Mouse (Mus musculus) liver, adult 2 months (tissue): ENCODE results near the gene Timp2. TPM values are rescaled to one million over a fixed set of nuclear protein-coding genes. Genes with fewer than 3 reads are reported as not detected.

Experiments
- DNase-seq: peaks from one replicate; pipeline ENCODE4 v3.0.0-alpha.2; 2011; ENCODE audit warnings: low read depth, low spot score; ENCODE audit errors: extremely low read depth
- H3K27ac ChIP-seq: fragments of 200-500 bp; replicated peaks from 2 replicates; pipeline ENCODE4 v1.5.1; 2012; ENCODE audit warnings: low read depth, mild to moderate bottlenecking, control low read depth, inconsistent platforms, low read length; ENCODE audit not compliant: insufficient read depth
- H3K27me3 ChIP-seq: fragments of 200-500 bp; 2 replicates; pipeline ENCODE4 v1.6.1; 2012; ENCODE audit warnings: mild to moderate bottlenecking, moderate library complexity, low read length, inconsistent platforms; ENCODE audit not compliant: control insufficient read depth, insufficient read depth
- H3K36me3 ChIP-seq: fragments of 200-500 bp; 2 replicates; pipeline ENCODE4 v1.6.1; 2012; ENCODE audit warnings: low read length, inconsistent platforms; ENCODE audit not compliant: control insufficient read depth, insufficient read depth
- H3K4me1 ChIP-seq: fragments of 200-500 bp; 2 replicates; pipeline ENCODE4 v1.6.1; 2011; ENCODE audit warnings: low read length; ENCODE audit not compliant: control insufficient read depth, insufficient read depth
- H3K4me3 ChIP-seq: fragments of 200-500 bp; 2 replicates; pipeline ENCODE4 v1.5.1; 2011; ENCODE audit warnings: low read depth, mild to moderate bottlenecking, control low read depth, low read length, moderate library complexity; ENCODE audit not compliant: insufficient read depth
- H3K79me2 ChIP-seq: fragments of 200-500 bp; 2 replicates; pipeline ENCODE4 v1.6.1; 2012; ENCODE audit warnings: inconsistent platforms, mild to moderate bottlenecking, low read length, moderate library complexity; ENCODE audit not compliant: control insufficient read depth, insufficient read depth
- H3K9ac ChIP-seq: fragments of 200-500 bp; 2 replicates; pipeline ENCODE4 v1.6.1; 2012; ENCODE audit warnings: low read depth, mild to moderate bottlenecking, control low read depth, inconsistent platforms, low read length
- CTCF ChIP-seq: fragments of 200-500 bp; IDR thresholded peaks from 2 replicates; pipeline ENCODE4 v1.5.1; 2011; ENCODE audit warnings: low read depth, low read length, control low read depth
- POLR2A ChIP-seq: fragments of 200-500 bp; IDR thresholded peaks from 2 replicates; pipeline ENCODE4 v1.6.1; 2011; ENCODE audit warnings: low read length, control low read depth; ENCODE audit not compliant: insufficient read depth; ENCODE audit errors: extremely low read depth
- WGBS: fragments of 180-500 bp; shearing (Covaris S2); methylation state at CpG from one replicate; pipeline ENCODE4 v1.1.7; 2018; 5-methylcytosine and 5-hydroxymethylcytosine counted together
- polyA plus RNA-seq: library from polyadenylated mRNA; depleted of rRNA; stranded (reverse); fragments of >200 nt; gene quantifications from 2 replicates; pipeline ENCODE4 v1.2.3, GENCODE M21; 2012
- total RNA-seq: library from RNA; depleted of rRNA; stranded (reverse); fragments of >200 nt; gene quantifications from 2 replicates; pipeline ENCODE4 v1.2.3, GENCODE M21; 2014

Timp2 gene
- total and polyA plus RNA-seq, 2 experiments: 2.6 to 7.9 TPM

DNA sequence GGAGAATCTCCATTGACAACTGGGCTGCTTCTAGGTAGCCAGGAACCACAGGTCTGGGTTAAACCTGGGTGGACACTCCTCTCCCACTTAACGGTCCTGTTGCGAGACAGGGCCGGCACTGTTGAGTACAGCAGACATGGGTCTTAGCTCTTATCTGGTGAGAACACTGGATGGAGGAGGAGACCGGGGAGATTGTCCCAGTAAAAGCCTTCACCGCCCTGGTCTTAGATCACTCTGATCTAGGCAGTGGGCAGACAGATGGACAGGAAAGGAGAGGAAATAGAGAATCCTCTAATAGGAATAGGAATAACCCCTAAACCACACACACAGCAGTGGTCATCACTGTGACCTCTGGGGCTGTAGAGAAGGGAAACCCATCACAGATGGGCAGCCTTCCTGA is 31.6 kb downstream of the Timp2 start:
- no peak for DNase-seq
- no peak overlapping the region for H3K9ac ChIP-seq
- WGBS: 86% methylated on average over 5 of the region's 5 CpGs
- no peaks in the 10 kb centered on the region for H3K79me2 ChIP-seq
- no peak overlapping the region for H3K4me3 ChIP-seq
- no peaks in the 10 kb centered on the region for H3K36me3 ChIP-seq
- TF ChIP-seq CTCF: no peak
- H3K27me3 ChIP-seq: no peaks in the 10 kb centered on the region
- H3K27ac ChIP-seq: no peak overlapping the region
- H3K4me1 ChIP-seq: no peaks in the 10 kb centered on the region

DNA sequence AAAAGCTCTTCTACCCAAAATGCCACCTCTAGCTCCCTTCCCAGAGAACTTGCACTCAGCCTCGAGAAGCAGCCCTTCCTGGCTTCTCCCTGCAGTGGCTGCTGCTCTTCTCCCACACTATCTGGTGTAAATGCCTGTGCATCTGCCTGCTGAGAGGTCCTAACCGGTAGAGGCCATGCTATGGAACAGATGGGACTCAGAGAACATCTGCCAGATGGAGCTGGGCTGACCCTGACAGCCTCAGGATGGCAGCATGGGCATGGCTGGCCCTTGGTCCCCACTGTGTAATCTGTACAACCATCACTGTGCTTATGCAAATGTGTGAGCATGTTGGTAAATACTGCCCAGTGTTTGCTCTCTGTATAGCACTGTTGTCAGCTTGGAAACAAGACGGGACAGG is 32.9 kb downstream of the Timp2 start:
- Histone ChIP-seq H3K27me3 (no peaks in the 10 kb centered on the region), H3K36me3 (no peaks in the 10 kb centered on the region), H3K9ac (no peak overlapping the region), H3K4me1 (no peaks in the 10 kb centered on the region), H3K27ac (no peak overlapping the region), H3K79me2 (no peaks in the 10 kb centered on the region), H3K4me3 (no peak overlapping the region)
- 61% methylated on average over 3 of the region's 3 CpGs for WGBS
- no peak for TF ChIP-seq CTCF
- no peak for DNase-seq

DNA sequence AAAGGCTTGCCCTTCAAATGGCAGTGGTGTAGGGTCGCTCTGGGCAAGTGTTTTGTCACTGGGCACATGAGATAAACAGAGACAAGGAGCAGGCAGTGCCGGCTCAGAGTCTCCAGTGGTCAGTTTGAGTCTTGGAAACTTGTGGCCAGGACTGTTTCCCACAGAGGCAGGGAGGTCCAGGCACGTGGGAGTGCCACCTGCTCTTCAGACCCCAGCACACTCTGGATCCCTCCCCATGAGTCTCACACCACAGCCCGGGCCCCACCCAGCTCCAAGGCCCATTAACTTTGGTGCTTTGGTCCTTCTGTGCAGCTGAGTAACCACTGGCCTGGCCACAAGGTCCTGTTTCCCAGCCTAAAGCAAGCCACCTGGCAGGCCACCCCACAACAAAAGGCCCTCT is 33.6 kb downstream of the Timp2 start:
- Histone ChIP-seq H3K27ac (no peak overlapping the region), H3K79me2 (no peaks in the 10 kb centered on the region), H3K27me3 (no peaks in the 10 kb centered on the region), H3K4me1 (no peaks in the 10 kb centered on the region), H3K4me3 (no peak overlapping the region), H3K9ac (no peak overlapping the region), H3K36me3 (no peaks in the 10 kb centered on the region)
- no peak for DNase-seq
- 73% methylated on average over 4 of the region's 4 CpGs for WGBS
- TF ChIP-seq POLR2A (no peak), CTCF (no peak)

DNA sequence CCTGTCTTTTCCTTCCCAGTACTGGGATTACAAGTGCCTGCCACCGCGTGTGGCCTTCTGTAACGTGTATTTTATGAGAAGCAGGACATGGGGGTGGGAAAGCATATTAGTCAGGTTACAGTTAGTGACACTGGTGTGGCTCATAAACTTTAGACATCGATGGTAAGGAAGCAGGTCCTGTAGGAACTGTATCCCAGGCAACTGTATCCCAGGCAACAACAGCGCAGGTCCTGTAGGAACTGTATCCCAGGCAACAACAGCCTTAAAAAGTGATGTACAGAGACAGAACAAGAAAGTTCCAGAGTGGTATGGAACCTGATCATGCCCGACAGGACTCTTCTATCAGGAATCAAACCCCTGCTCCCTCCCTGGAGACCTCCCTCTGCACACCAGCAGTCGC is 34.0 kb downstream of the Timp2 start:
- no peak overlapping the region for H3K9ac ChIP-seq
- no peaks in the 10 kb centered on the region for H3K36me3 ChIP-seq
- no peaks in the 10 kb centered on the region for H3K4me1 ChIP-seq
- no peak for TF ChIP-seq CTCF
- no peak for TF ChIP-seq POLR2A
- DNase-seq: no peak
- H3K27me3 ChIP-seq: no peaks in the 10 kb centered on the region
- 92% methylated on average over 7 of the region's 7 CpGs for WGBS
- no peaks in the 10 kb centered on the region for H3K79me2 ChIP-seq
- no peak overlapping the region for H3K27ac ChIP-seq
- H3K4me3 ChIP-seq: no peak overlapping the region

DNA sequence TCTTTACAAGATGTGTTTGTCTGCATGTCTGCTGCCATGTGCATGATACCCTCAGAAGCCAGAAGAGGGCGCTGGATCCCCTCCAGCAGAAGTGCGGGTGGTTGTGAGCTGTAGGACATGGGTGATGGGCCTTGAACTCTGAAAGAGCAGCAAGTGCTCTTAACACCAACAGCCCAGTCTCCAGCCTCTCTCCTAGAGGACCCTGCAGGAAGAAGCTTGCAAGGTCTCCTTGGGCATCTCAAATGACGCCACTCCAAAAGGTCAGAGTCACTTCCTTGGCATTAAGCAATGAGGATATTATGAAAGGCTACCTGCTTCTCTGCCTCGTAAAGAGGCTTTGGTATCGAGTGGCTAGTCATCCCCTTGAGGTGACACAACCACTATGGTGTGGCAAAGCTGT is 36.9 kb downstream of the Timp2 start:
- Histone ChIP-seq H3K27me3 (no peaks in the 10 kb centered on the region), H3K36me3 (no peaks in the 10 kb centered on the region), H3K27ac (no peak overlapping the region), H3K4me3 (no peak overlapping the region), H3K4me1 (no peaks in the 10 kb centered on the region), H3K9ac (no peak overlapping the region), H3K79me2 (no peaks in the 10 kb centered on the region)
- 63% methylated on average over 5 of the region's 5 CpGs for WGBS
- TF ChIP-seq CTCF (peak; percentile 71), POLR2A (no peak)
- peak; percentile 9 for DNase-seq

DNA sequence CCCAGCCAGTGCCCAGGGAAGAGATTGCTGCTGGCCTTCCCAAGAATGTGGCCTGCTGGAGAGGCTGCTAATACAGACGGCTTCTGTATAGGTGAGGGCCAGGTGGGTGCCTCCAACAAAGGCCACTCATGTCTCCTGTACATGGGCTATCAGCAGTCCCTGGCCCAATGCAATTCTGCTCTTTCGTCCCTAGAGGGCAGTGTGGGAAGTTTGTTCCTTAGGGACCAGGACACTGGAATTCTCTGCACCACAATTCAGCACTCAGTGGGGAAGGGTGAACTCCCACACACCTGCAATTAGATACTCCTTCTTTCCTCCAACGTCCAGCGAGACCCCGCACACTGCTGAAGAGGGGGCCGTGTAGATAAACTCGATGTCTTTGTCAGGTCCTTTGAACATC is 38.4 kb downstream of the Timp2 start:
- WGBS: 14% methylated on average over 7 of the region's 7 CpGs
- H3K9ac ChIP-seq: no peak overlapping the region
- H3K36me3 ChIP-seq: no peaks in the 10 kb centered on the region
- H3K27ac ChIP-seq: no peak overlapping the region
- peak; percentile 19 for DNase-seq
- no peak overlapping the region for H3K4me3 ChIP-seq
- no peaks in the 10 kb centered on the region for H3K27me3 ChIP-seq
- no peaks in the 10 kb centered on the region for H3K79me2 ChIP-seq
- H3K4me1 ChIP-seq: no peaks in the 10 kb centered on the region
- TF ChIP-seq CTCF (peak; percentile 81), POLR2A (no peak)
